Mouse (Mus musculus) forebrain, embryonic 15.5 days (tissue): Measurements from ENCODE around the gene Tmem230. TPM values are rescaled to one million over a fixed set of nuclear protein-coding genes. Genes with fewer than 3 reads are reported as not detected.
A peak's percentile ranks its signal among the peaks of the same experiment; 100 is the strongest.

ENCODE experiments used
- ATAC-seq: fragments of 200-750 bp; cut with Nextera tagmentation; replicated peaks from 2 replicates; pipeline ENCODE4 v1.8.0; 2017; ENCODE audit warnings: mild to moderate bottlenecking, moderate TSS enrichment, moderate library complexity
- H3K27ac ChIP-seq: fragments of 300-500 bp; sonication (generic); replicated peaks from 2 replicates; pipeline ENCODE4 v1.5.1; 2015; ENCODE audit warnings: mild to moderate bottlenecking, inconsistent platforms
- H3K27me3 ChIP-seq: fragments of 300-500 bp; sonication (generic); 2 replicates; pipeline ENCODE4 v1.6.1; 2015; ENCODE audit warnings: inconsistent platforms
- H3K36me3 ChIP-seq: fragments of 300-500 bp; sonication (generic); 2 replicates; pipeline ENCODE4 v1.6.1; 2015; ENCODE audit warnings: mild to moderate bottlenecking, inconsistent platforms
- H3K4me1 ChIP-seq: fragments of 300-500 bp; sonication (generic); 2 replicates; pipeline ENCODE4 v1.6.1; 2015; ENCODE audit warnings: inconsistent platforms
- H3K4me2 ChIP-seq: fragments of 300-500 bp; sonication (generic); replicated peaks from 2 replicates; pipeline ENCODE4 v1.6.1; 2015; ENCODE audit warnings: mild to moderate bottlenecking, inconsistent platforms
- H3K4me3 ChIP-seq: fragments of 300-500 bp; sonication (generic); 2 replicates; pipeline ENCODE4 v1.5.1; 2015; ENCODE audit warnings: mild to moderate bottlenecking, inconsistent platforms
- H3K9ac ChIP-seq: fragments of 300-500 bp; sonication (generic); replicated peaks from 2 replicates; pipeline ENCODE4 v1.6.1; 2015; ENCODE audit warnings: mild to moderate bottlenecking, inconsistent platforms
- H3K9me3 ChIP-seq: fragments of 300-500 bp; sonication (generic); 2 replicates; pipeline ENCODE4 v1.6.1; 2016; ENCODE audit warnings: inconsistent platforms
- WGBS: fragments of 180-500 bp; shearing (Covaris S2); methylation state at CpG from one replicate; pipeline ENCODE4 v1.1.7; 2015; ENCODE audit warnings: mixed read lengths; 5-methylcytosine and 5-hydroxymethylcytosine counted together
- polyA plus RNA-seq: library from polyadenylated mRNA; unstranded; fragments of >200 nt; fragmentation: Nextera tagmentation; extraction: Ambion mirVana; gene quantifications from 2 replicates; pipeline ENCODE4 v1.2.1, GENCODE M21; 2015

Gene Tmem230
- polyA plus RNA-seq, 1 experiment from 2014 or later, result 47.2 TPM

DNA sequence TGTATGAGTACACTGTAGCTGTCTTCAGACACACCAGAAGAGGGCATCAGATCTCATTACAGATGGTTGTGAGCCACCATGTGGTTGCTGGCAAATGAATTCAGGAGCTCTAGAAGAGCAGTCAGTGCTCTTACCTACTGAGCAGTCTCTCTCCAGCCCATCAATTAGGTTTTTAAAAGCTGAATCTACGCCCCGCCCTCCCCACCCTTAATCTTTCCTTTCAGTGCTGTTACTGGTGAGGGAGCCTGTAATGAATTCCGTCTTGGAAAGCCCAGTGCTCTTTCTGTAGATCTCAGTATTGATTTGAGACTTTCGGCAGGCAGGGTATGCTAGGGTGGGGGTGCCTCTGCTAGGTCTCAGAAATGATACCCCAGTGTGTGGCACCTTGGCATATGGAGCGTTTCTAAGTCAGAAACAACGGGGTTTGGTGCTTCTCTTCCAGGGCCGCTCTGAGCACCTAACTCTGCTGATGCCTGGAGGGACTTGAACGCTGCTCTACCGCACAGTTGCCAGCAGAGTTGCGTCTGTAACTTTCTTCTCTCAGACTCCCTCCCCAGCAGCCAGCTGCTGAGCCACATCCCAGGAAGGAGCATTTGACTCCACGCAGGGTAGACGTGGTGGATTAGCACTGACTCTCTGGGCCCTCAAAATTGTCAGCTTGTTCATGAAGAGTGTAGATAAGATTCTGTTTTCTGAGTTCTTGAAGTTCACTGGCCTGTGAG, 35.0 kb upstream of the Tmem230 start:
- 5% methylated on average over 12 of the region's 12 CpGs for WGBS
- no peak overlapping the region for H3K4me2 ChIP-seq
- H3K27me3 ChIP-seq, result no peaks in the 10 kb centered on the region
- no peak overlapping the region for H3K9ac ChIP-seq
- no peak overlapping the region for H3K4me3 ChIP-seq
- H3K27ac ChIP-seq, result peak overlapping the region; percentile 9
- peak; percentile 57 for ATAC-seq
- peaks cover 31% of the 10 kb centered on the region for H3K4me1 ChIP-seq
- H3K36me3 ChIP-seq, result no peaks in the 10 kb centered on the region
- H3K9me3 ChIP-seq, result no peaks in the 10 kb centered on the region

DNA sequence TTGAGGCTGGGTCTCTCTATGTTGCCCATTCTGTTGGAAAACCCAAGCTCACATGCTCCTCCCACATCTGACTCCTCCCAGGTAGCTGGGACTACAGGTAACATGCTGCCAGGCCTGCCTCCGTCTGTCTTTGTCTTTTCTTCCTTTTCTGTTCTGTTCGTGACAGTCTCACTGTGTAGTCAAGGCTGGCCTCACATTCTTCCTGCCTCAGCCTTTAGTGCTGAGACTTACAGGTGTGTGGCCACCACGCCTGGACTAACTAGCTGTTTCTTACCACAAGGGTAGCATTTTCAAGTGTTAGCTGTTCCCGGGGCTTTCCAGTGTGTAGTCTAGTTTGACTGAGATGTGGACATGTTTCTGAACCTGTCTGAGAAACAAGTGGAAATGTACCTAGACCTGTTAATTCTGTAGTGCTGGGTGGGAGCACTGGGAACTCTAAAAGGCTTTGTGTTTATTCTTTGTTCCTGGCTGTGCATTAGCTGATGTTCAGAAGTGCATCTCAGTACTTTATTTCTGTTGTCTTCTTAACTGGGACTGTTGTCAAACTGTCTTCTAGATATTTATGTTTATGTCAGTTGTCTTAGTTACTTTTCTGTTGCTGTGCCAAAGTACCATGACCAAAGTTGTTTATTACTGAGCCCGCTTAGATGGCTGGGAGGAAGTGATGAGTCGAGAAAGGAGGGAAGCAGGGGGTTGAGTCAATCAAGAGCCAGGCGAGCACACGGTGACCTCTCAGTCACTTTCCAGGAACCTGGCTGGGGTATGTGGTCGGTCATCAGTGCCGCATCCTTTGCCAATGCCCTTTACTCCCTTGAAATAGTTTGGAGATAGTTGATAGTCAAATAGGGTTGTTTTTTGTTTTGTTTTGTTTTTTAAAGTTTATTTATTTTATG, 34.2 kb upstream of the Tmem230 start:
- H3K36me3 ChIP-seq, result no peaks in the 10 kb centered on the region
- no peaks in the 10 kb centered on the region for H3K27me3 ChIP-seq
- H3K4me3 ChIP-seq, result no peak overlapping the region
- H3K9me3 ChIP-seq, result no peaks in the 10 kb centered on the region
- H3K4me2 ChIP-seq, result no peak overlapping the region
- 54% methylated on average over 10 of the region's 10 CpGs for WGBS
- H3K27ac ChIP-seq, result no peak overlapping the region
- H3K4me1 ChIP-seq, result peaks cover 31% of the 10 kb centered on the region
- H3K9ac ChIP-seq, result no peak overlapping the region
- no peak for ATAC-seq

DNA sequence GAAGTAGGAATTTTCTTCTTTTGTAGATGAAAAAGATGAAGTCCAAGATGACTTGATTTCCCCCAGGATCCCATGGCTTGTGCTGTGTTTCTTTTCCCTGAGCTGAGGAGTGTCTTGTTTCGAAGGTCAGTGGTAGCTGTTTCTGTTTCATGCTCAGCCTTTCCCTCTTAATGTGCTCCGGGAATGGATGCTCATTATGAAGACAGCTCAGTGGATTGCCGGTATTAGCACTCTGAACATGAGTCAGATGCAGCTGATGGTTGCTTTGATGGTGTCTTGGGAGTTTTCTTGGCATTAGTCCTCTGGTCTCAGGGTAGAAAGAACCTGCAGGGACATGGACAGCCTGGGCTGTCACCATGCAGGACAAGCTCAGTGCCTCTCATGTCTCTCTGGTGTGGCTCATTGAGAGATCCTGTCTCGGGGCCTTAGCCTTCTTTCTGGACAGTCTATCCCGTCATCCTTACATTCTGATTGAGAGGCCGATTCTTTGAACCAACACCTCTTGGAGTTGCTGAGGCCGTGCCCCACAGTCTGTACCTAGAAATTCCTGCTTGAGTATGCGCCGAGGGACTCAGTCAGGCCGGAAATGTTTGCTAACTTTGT, 33.0 kb upstream of the Tmem230 start:
- no peak for ATAC-seq
- Histone ChIP-seq H3K36me3 (no peaks in the 10 kb centered on the region), H3K4me3 (no peak overlapping the region), H3K27me3 (no peaks in the 10 kb centered on the region), H3K27ac (no peak overlapping the region), H3K4me1 (peaks cover 31% of the 10 kb centered on the region), H3K9me3 (no peaks in the 10 kb centered on the region), H3K4me2 (no peak overlapping the region), H3K9ac (no peak overlapping the region)
- 94% methylated on average over 10 of the region's 10 CpGs for WGBS

DNA sequence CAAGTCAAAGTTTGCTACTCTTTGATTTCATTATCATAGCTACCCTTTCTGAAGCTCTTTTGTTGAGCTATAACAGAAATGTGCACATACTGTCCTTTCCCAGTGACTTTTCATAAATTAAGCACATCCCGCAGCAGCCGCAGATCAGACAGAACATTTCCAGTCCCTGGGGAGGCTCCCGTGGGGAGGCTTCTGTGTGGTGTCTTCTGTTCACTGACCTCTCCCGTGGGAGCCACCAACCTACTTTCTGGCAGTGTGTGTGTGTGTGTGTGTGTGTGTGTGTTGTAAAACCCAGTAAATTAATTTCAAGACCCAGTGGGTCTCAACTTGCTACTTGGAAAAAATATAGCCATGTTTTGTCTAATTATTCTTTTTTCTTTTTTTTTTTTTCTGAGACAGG, 32.4 kb upstream of the Tmem230 start:
- no peaks in the 10 kb centered on the region for H3K27me3 ChIP-seq
- H3K4me3 ChIP-seq, result no peak overlapping the region
- H3K27ac ChIP-seq, result no peak overlapping the region
- H3K9me3 ChIP-seq, result no peaks in the 10 kb centered on the region
- 75% methylated on average over 4 of the region's 4 CpGs for WGBS
- no peak for ATAC-seq
- H3K9ac ChIP-seq, result no peak overlapping the region
- H3K36me3 ChIP-seq, result no peaks in the 10 kb centered on the region
- H3K4me1 ChIP-seq, result peaks cover 31% of the 10 kb centered on the region
- H3K4me2 ChIP-seq, result no peak overlapping the region

DNA sequence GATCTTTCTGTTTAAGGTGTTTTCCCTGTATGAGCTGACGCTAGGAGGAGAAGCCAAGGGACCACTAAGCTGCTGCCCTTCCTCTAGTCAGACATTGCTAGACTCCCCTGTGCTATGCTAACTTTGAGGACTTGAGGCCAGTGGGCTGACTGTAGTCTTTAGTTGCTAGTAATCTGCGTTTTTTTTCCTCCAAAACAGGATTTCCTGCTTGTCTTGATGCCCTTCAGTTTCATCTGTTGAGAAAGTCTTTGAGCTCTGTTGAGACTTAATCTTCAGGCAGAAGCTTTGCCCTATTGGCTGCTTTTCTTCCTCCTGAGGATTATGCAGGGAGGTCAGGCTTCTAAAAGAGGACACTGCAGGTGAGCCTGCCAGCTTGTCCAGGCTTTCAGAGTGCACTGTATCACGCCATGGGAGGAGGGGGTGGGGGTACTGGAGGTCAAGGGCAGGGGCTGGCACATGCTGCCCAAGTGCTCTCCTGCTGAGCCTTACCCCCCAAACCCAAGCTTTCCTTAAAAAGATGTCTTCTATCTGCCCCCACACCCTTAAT, 31.8 kb upstream of the Tmem230 start:
- no peaks in the 10 kb centered on the region for H3K9me3 ChIP-seq
- peaks cover 31% of the 10 kb centered on the region for H3K4me1 ChIP-seq
- H3K27me3 ChIP-seq, result no peaks in the 10 kb centered on the region
- no peaks in the 10 kb centered on the region for H3K36me3 ChIP-seq
- no peak overlapping the region for H3K4me2 ChIP-seq
- H3K4me3 ChIP-seq, result no peak overlapping the region
- no peak overlapping the region for H3K9ac ChIP-seq
- no peak for ATAC-seq
- 60% methylated on average over 3 of the region's 3 CpGs for WGBS
- no peak overlapping the region for H3K27ac ChIP-seq

DNA sequence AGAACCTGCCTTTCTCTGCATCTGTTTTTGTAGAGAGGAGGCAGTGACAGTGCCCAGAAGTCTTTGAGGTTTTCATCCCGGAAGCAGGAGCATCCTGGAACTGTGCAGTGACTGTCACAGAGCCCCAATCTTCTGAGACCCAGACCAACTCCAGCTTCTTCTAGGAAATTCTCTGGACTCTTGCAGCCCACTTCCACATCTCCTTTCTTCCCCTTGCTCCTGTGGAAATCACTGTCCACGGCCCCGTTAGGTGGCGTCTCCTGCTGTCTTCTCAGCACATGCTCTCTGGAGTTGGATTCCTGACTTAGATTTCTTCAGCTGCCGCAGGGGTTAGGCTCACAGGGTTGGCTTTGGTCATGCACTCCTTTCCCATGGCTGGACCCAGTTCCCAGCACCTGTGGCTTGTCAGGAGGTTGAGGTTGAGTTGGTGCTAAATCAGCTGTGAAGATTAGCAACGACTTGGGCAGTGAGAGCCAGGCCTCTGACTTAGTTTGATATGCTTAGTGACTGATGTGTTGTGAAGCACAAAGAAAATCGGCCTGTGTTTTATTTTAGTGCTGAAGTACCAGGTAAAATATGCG, 30.8 kb upstream of the Tmem230 start:
- Histone ChIP-seq H3K4me3 (no peak overlapping the region), H3K27ac (no peak overlapping the region), H3K4me1 (peaks cover 20% of the 10 kb centered on the region), H3K9me3 (no peaks in the 10 kb centered on the region), H3K27me3 (no peaks in the 10 kb centered on the region), H3K9ac (no peak overlapping the region), H3K36me3 (no peaks in the 10 kb centered on the region), H3K4me2 (no peak overlapping the region)
- ATAC-seq, result no peak
- WGBS, result 80% methylated on average over 8 of the region's 8 CpGs

DNA sequence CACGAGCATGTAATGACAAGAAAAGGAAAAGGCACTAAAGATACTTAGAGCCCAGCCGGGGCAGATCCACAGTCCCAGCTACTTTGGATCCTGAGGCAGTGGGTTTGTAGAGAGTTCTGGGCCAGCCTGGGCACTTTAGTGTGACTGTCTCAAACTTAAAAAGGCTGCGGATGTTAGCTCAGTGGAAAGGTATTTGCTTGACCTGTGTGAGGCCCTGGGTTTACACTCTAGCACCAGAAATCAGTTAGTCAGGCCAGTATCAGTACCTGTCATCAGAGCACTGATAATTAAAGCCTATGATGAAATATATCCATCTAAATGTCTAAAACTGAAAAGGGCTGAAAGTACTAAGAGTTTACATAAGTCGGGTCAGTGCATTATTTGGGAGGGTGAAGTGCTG, 28.6 kb upstream of the Tmem230 start:
- no peak for ATAC-seq
- Histone ChIP-seq H3K4me1 (0 out of 2 replicates have a peak, but pooled peaks cover 4% of the 10 kb centered on the region), H3K9me3 (no peaks in the 10 kb centered on the region), H3K4me2 (no peak overlapping the region), H3K9ac (no peak overlapping the region), H3K4me3 (no peak overlapping the region), H3K27me3 (no peaks in the 10 kb centered on the region), H3K36me3 (no peaks in the 10 kb centered on the region), H3K27ac (no peak overlapping the region)
- WGBS, result 85% methylated on average over 4 of the region's 4 CpGs

DNA sequence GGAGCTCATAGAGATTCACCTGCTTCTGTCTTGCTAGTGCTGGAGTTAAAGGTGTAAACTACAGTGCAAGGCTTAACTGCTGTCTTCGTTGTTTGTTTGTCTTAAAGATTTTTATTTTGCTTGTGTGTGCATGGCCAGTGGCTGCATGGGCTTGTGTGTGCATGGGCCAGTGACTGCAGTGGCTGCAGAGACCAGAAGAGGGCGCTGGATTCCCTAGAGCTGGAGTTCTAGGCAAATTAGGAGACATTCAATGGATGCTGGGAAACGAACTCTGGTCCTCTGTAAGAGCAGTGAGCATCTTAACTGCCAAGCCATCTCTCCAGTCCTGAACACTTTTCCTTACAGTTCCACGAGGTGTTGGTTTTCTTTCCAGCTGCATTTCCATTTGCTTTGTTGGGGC, 27.9 kb upstream of the Tmem230 start:
- no peak for ATAC-seq
- 80% methylated on average over 4 of the region's 4 CpGs for WGBS

DNA sequence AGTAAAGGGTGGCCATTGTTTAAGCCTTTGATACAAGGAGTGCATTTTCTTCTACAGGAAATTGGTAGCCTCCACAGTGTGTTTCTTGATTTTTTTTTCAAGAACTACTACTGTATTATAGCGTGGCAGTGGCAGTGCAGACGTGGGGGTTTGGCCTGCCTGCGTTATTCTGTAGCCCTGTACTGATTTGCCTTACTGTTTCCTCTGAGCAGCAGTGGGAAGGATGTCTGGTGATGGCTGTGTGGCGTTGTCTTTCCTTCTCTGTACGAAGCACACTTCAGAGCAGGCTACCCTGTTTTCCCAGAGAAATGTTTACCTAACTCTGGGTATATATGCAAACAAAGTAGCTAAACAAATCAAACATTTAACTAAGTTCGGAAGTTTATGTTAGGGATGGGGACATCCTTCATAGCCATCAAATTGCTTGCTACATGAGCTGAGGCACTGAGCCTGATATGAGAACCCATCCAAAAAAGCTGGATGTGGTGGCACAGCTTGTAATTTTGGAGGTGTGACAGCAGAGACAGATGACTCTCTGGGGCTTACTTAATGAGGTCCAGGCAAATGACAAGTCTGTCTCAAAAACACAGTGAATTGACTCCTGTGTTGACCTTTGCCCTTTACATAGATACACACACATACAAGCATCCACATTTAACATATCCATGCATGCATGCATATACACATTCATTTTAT, 25.2 kb upstream of the Tmem230 start:
- no peak overlapping the region for H3K4me3 ChIP-seq
- H3K4me2 ChIP-seq, result no peak overlapping the region
- ATAC-seq, result no peak
- H3K9ac ChIP-seq, result no peak overlapping the region
- no peak overlapping the region; the same call in 1 of the 2 replicates for H3K27ac ChIP-seq
- H3K36me3 ChIP-seq, result no peaks in the 10 kb centered on the region
- 61% methylated on average over 6 of the region's 6 CpGs for WGBS
- no peaks in the 10 kb centered on the region for H3K9me3 ChIP-seq
- 0 out of 2 replicates have a peak, but pooled peaks cover 4% of the 10 kb centered on the region for H3K4me1 ChIP-seq
- no peaks in the 10 kb centered on the region for H3K27me3 ChIP-seq

More for the DNA sequence above, 27.9 kb upstream of the Tmem230 start:
- H3K36me3 ChIP-seq, result no peaks in the 10 kb centered on the region
- no peak overlapping the region for H3K9ac ChIP-seq
- 0 out of 2 replicates have a peak, but pooled peaks cover 4% of the 10 kb centered on the region for H3K4me1 ChIP-seq
- no peak overlapping the region for H3K4me2 ChIP-seq
- H3K27ac ChIP-seq, result no peak overlapping the region
- no peaks in the 10 kb centered on the region for H3K9me3 ChIP-seq
- no peaks in the 10 kb centered on the region for H3K27me3 ChIP-seq
- H3K4me3 ChIP-seq, result no peak overlapping the region

DNA sequence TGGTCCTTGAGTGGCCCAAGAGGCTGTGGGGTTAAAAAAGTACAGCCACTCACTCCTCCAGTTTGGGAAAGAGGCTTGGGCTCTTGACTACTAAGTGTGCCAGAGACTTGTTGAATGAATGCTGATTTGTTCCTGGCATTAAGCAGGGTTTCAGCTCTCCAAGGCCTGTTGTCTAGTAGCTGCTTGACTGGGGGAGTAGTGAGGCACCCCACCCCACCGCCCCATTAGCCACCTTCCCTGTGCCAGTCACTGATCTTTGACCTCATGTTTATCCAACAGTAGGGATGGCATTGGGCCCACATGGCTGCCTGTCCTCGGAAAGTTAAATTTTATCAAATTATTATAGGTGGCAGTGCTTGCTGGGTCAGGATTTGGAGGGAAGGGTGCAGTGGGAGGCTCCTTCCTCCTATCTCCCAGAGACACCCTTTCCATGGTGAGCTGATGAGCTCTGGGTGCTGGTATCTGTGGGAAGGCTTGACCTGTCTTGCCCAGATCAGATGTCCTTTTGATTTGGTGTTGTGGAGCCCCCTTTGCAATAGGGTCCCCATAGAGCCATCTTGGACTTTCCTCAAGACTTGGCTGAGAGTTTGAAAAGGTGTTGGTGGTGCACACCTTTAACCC, 22.8 kb upstream of the Tmem230 start:
- 82% methylated on average over 2 of the region's 2 CpGs for WGBS
- no peak for ATAC-seq
- H3K27ac ChIP-seq, result no peak overlapping the region
- H3K4me3 ChIP-seq, result no peak overlapping the region
- H3K4me2 ChIP-seq, result no peak overlapping the region
- no peaks in the 10 kb centered on the region for H3K36me3 ChIP-seq
- H3K9ac ChIP-seq, result no peak overlapping the region
- H3K27me3 ChIP-seq, result no peaks in the 10 kb centered on the region
- no peaks in the 10 kb centered on the region for H3K9me3 ChIP-seq
- 0 out of 2 replicates have a peak, but pooled peaks cover 4% of the 10 kb centered on the region for H3K4me1 ChIP-seq

DNA sequence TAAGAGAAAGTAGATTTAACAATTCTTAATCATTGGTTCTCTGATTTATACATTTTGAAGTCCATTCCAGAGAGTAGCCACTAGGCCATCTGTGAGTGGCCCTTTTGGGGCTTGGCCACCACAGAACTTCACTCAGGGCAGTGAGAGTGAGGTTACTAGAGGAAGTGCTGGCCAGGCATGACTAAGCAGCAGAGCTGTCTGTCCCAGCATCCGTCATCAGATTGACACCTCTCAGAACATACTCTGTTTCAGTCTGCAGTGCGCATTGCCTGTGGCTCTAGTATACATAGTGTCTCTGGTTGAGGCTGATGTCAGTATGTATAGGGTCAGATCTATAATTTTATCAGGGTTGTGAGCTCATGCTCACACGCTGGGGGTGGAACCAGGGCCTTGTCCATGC, 21.6 kb upstream of the Tmem230 start:
- no peak for ATAC-seq
- 85% methylated on average over 3 of the region's 3 CpGs for whole genome bisulfite sequencing
- no peaks in the 10 kb centered on the region for H3K27me3 ChIP-seq

More for the DNA sequence above, 21.6 kb upstream of the Tmem230 start:
- Histone ChIP-seq H3K4me3 (no peak overlapping the region), H3K27ac (no peak overlapping the region), H3K4me1 (peaks cover 14% of the 10 kb centered on the region), H3K9me3 (no peaks in the 10 kb centered on the region), H3K36me3 (no peaks in the 10 kb centered on the region), H3K9ac (no peak overlapping the region), H3K4me2 (no peak overlapping the region)
